Mouse (Mus musculus) midbrain, embryonic 11.5 days (tissue): ENCODE data around the gene Bbx. TPM values are rescaled to one million over a fixed set of nuclear protein-coding genes. Genes with fewer than 3 reads are reported as not detected.

ENCODE experiments used
- ATAC-seq: fragments of 200-750 bp; cut with Nextera tagmentation; 2 replicates; pipeline ENCODE4 v1.8.0; 2017; ENCODE audit warnings: moderate TSS enrichment, moderate library complexity; ENCODE audit not compliant: low FRiP score
- DNase-seq: peaks from one replicate; pipeline ENCODE4 v3.0.0; 2015; ENCODE audit warnings: low spot score; ENCODE audit errors: missing footprints
- H3K27ac ChIP-seq: fragments of 300-500 bp; sonication (generic); 2 replicates; pipeline ENCODE4 v1.5.1; 2014; ENCODE audit warnings: low read depth, low read length
- H3K27me3 ChIP-seq: fragments of 300-500 bp; sonication (generic); 2 replicates; pipeline ENCODE4 v1.6.1; 2014; ENCODE audit warnings: mild to moderate bottlenecking, low read length, moderate library complexity, mixed read lengths; ENCODE audit not compliant: control insufficient read depth, insufficient read depth
- H3K36me3 ChIP-seq: fragments of 300-500 bp; sonication (generic); 2 replicates; pipeline ENCODE4 v1.6.1; 2014; ENCODE audit warnings: mild to moderate bottlenecking, low read length, moderate library complexity, mixed read lengths; ENCODE audit not compliant: control insufficient read depth, insufficient read depth
- H3K4me1 ChIP-seq: fragments of 300-500 bp; sonication (generic); 2 replicates; pipeline ENCODE4 v1.6.1; 2014; ENCODE audit warnings: low read length; ENCODE audit not compliant: control insufficient read depth, insufficient read depth
- H3K4me2 ChIP-seq: fragments of 300-500 bp; sonication (generic); 2 replicates; pipeline ENCODE4 v1.6.1; 2014; ENCODE audit warnings: mild to moderate bottlenecking, moderate library complexity
- H3K4me3 ChIP-seq: fragments of 300-500 bp; sonication (generic); 2 replicates; pipeline ENCODE4 v1.5.1; 2014; ENCODE audit warnings: low read depth, low read length
- H3K9ac ChIP-seq: fragments of 300-500 bp; sonication (generic); 2 replicates; pipeline ENCODE4 v1.6.1; 2014; ENCODE audit warnings: low read length
- H3K9me3 ChIP-seq: fragments of 300-500 bp; sonication (generic); 2 replicates; pipeline ENCODE4 v1.6.1; 2016; ENCODE audit warnings: low read length; ENCODE audit not compliant: control insufficient read depth
- WGBS: fragments of 180-500 bp; shearing (Covaris S2); extraction: QIAGEN DNeasy Blood & Tissue Kit; methylation state at CpG from one replicate; pipeline ENCODE4 v1.1.7; 2014; 5-methylcytosine and 5-hydroxymethylcytosine counted together
- polyA plus RNA-seq: library from polyadenylated mRNA; unstranded; fragments of >200 nt; fragmentation: Nextera tagmentation; extraction: Ambion mirVana; gene quantifications from 2 replicates; pipeline ENCODE4 v1.2.1, GENCODE M21; 2014

Gene Bbx
- polyA plus RNA-seq, 1 experiment from 2014 or later = 23.8 TPM

GRCm38 (mm10) chr16:50167231-50167982, 264.8 kb downstream of the Bbx start:
- no peak overlapping the region for H3K4me2 ChIP-seq
- H3K27ac ChIP-seq = no peak overlapping the region
- WGBS = 85% methylated on average over 16 of the region's 16 CpGs
- DNase-seq (no peak), ATAC-seq (no peak)
- no peak overlapping the region for H3K4me3 ChIP-seq
- H3K27me3 ChIP-seq = no peaks in the 10 kb centered on the region
- H3K36me3 ChIP-seq = no peaks in the 10 kb centered on the region
- H3K9me3 ChIP-seq = no peaks in the 10 kb centered on the region
- no peak overlapping the region for H3K9ac ChIP-seq
- no peaks in the 10 kb centered on the region for H3K4me1 ChIP-seq

GRCm38 (mm10) chr16:50160418-50161271, 271.5 kb downstream of the Bbx start:
- Histone ChIP-seq H3K9ac (no peak overlapping the region), H3K4me2 (no peak overlapping the region), H3K4me3 (no peak overlapping the region), H3K27me3 (no peaks in the 10 kb centered on the region), H3K27ac (no peak overlapping the region), H3K4me1 (no peaks in the 10 kb centered on the region), H3K36me3 (no peaks in the 10 kb centered on the region), H3K9me3 (no peaks in the 10 kb centered on the region)
- peak; percentile 64 for DNase-seq
- ATAC-seq = 0 out of 2 replicates have a peak, but pooled peaks have one; percentile 33
- WGBS = 94% methylated on average over 11 of the region's 11 CpGs

GRCm38 (mm10) chr16:50158546-50158945, 273.6 kb downstream of the Bbx start:
- ATAC-seq = no peak

GRCm38 (mm10) chr16:50149606-50150005, 282.6 kb downstream of the Bbx start:
- ATAC-seq = no peak

More at GRCm38 (mm10) chr16:50158546-50158945, 273.6 kb downstream of the Bbx start:
- H3K27me3 ChIP-seq = no peaks in the 10 kb centered on the region
- no peaks in the 10 kb centered on the region for H3K4me1 ChIP-seq
- H3K9me3 ChIP-seq = no peaks in the 10 kb centered on the region
- no peak overlapping the region for H3K4me3 ChIP-seq
- DNase-seq = no peak
- no peak overlapping the region for H3K27ac ChIP-seq
- H3K36me3 ChIP-seq = no peaks in the 10 kb centered on the region
- 93% methylated on average over 5 of the region's 5 CpGs for WGBS
- no peak overlapping the region for H3K9ac ChIP-seq
- no peak overlapping the region for H3K4me2 ChIP-seq

GRCm38 (mm10) chr16:50147900-50148299, 284.3 kb downstream of the Bbx start:
- H3K9me3 ChIP-seq = peaks cover 2% of the 10 kb centered on the region; the same call in 1 of the 2 replicates
- 78% methylated on average over 2 of the region's 2 CpGs for WGBS
- DNase-seq = peak; percentile 8
- no peaks in the 10 kb centered on the region for H3K4me1 ChIP-seq
- no peaks in the 10 kb centered on the region for H3K27me3 ChIP-seq
- ATAC-seq = no peak
- H3K9ac ChIP-seq = no peak overlapping the region
- no peak overlapping the region for H3K27ac ChIP-seq
- H3K4me2 ChIP-seq = no peak overlapping the region
- no peak overlapping the region for H3K4me3 ChIP-seq
- no peaks in the 10 kb centered on the region for H3K36me3 ChIP-seq

More at GRCm38 (mm10) chr16:50149606-50150005, 282.6 kb downstream of the Bbx start:
- Histone ChIP-seq H3K27me3 (no peaks in the 10 kb centered on the region), H3K27ac (no peak overlapping the region), H3K4me1 (no peaks in the 10 kb centered on the region), H3K4me3 (no peak overlapping the region), H3K9ac (no peak overlapping the region), H3K4me2 (no peak overlapping the region), H3K9me3 (peaks cover 2% of the 10 kb centered on the region; the same call in 1 of the 2 replicates), H3K36me3 (no peaks in the 10 kb centered on the region)
- peak; percentile 70 for DNase-seq
- WGBS = 91% methylated on average over 4 of the region's 4 CpGs

Other genes starting within 250 kb of the Bbx start
- gene Ccdc54, start 158.8 kb upstream of the Bbx start, polyA plus RNA-seq = not detected in 2 replicates